8 mouse cellular contexts compared by ENCODE assay signal in the genomic region with DNA sequence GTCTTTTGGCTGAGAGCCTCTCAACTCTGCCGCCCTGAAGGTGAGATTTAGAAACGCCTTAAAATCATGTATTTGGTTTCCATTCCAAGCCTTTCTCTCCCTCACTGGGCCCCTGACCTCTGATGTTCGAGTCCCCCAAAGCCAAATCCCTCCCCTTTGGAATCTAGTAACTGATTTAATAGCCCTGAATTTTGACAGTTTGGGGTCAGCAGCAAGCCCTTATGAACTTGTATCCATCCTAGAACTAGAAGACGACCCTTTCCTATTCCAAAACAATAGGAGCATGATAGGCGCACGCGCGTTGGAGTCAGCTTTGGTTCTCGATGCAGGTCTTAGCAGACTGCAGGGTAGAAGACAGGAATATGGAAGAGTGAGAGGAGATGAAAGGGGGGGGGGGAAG. TPM values are rescaled to one million over a fixed set of nuclear protein-coding genes. Genes with fewer than 3 reads are reported as not detected.
DNase-seq lines count a peak whose midpoint lies in the region; ATAC-seq and TF ChIP-seq lines count a peak whose summit lies in the region.

No protein-coding gene starts in this region.

- H3K27ac ChIP-seq in embryonic facial prominence, embryonic 12.5 days, result peak overlapping the region; percentile 89
- peak overlapping the region; percentile 88 for H3K27ac ChIP-seq in intestine, postnatal 0 days (ENCODE audit: low read depth, low read length)
- peak overlapping the region; percentile 94 for H3K27ac ChIP-seq in lung, embryonic 14.5 days (ENCODE audit: low read depth)

- H3K9me3 ChIP-seq in embryonic facial prominence, embryonic 12.5 days, result no peaks in the 10 kb centered on the region
- H3K9me3 ChIP-seq in intestine, postnatal 0 days (ENCODE audit: control insufficient read depth), result no peaks in the 10 kb centered on the region
- no peaks in the 10 kb centered on the region for H3K9me3 ChIP-seq in lung, embryonic 14.5 days (ENCODE audit: low read depth, low read length)

- H3K27me3 ChIP-seq in embryonic facial prominence, embryonic 12.5 days, result no peaks in the 10 kb centered on the region
- H3K27me3 ChIP-seq in intestine, postnatal 0 days (replicated peaks; ENCODE audit: control insufficient read depth, insufficient read depth, low read length), result no peaks in the 10 kb centered on the region
- H3K27me3 ChIP-seq in lung, embryonic 14.5 days (ENCODE audit: insufficient read depth, low read length), result no peaks in the 10 kb centered on the region

- no peak for ATAC-seq in CD4-positive, CD25-positive, alpha-beta regulatory T cell, adult 4 months
- peak; percentile 58 for ATAC-seq in embryonic facial prominence, embryonic 12.5 days (ENCODE audit: insufficient number of reproducible peaks, insufficient read depth, low FRiP score, low TSS enrichment)
- ATAC-seq in intestine, postnatal 0 days, result peak; percentile 15
- peak; percentile 44 for ATAC-seq in lung, embryonic 14.5 days (ENCODE audit: insufficient read depth)
- ATAC-seq in activated CD4-positive, CD25-positive, alpha-beta regulatory T cell, adult 4 months, result no peak

- peak overlapping the region; percentile 52 for H3K4me3 ChIP-seq in embryonic facial prominence, embryonic 12.5 days
- H3K4me3 ChIP-seq in intestine, postnatal 0 days (ENCODE audit: low read depth, low read length), result peak overlapping the region; percentile 44
- peak overlapping the region; percentile 50 for H3K4me3 ChIP-seq in lung, embryonic 14.5 days (ENCODE audit: low read depth, low read length)

- H3K4me1 ChIP-seq in embryonic facial prominence, embryonic 12.5 days, result peaks cover 9% of the 10 kb centered on the region
- peaks cover 10% of the 10 kb centered on the region for H3K4me1 ChIP-seq in intestine, postnatal 0 days (replicated peaks; ENCODE audit: control insufficient read depth, insufficient read depth, low read length)
- H3K4me1 ChIP-seq in lung, embryonic 14.5 days (ENCODE audit: insufficient read depth), result peaks cover 12% of the 10 kb centered on the region; the same call in 1 of the 2 replicates

- H3K36me3 ChIP-seq in embryonic facial prominence, embryonic 12.5 days, result no peaks in the 10 kb centered on the region
- H3K36me3 ChIP-seq in intestine, postnatal 0 days (ENCODE audit: control insufficient read depth, insufficient read depth), result no peaks in the 10 kb centered on the region
- no peaks in the 10 kb centered on the region for H3K36me3 ChIP-seq in lung, embryonic 14.5 days (ENCODE audit: insufficient read depth)

- peak overlapping the region; percentile 40; the same call in 1 of the 2 replicates for H3K9ac ChIP-seq in embryonic facial prominence, embryonic 12.5 days
- no peak overlapping the region for H3K9ac ChIP-seq in intestine, postnatal 0 days (ENCODE audit: low read depth, low read length)
- peak overlapping the region; percentile 30 for H3K9ac ChIP-seq in lung, embryonic 14.5 days

- DNase-seq in CD4-positive, CD25-positive, alpha-beta regulatory T cell, adult 2 months (ENCODE audit: low read depth, low spot score), result peak; percentile 6
- DNase-seq in 3T3-L1 (ENCODE audit: low read depth, low spot score), result peak; percentile 66
- peak; percentile 73 for DNase-seq in lung, embryonic 14.5 days
- DNase-seq in retina, postnatal 1 day, result peak; percentile 69

- H3K4me2 ChIP-seq in embryonic facial prominence, embryonic 12.5 days (replicated peaks), result peak overlapping the region; percentile 74
- H3K4me2 ChIP-seq in intestine, postnatal 0 days (replicated peaks; ENCODE audit: low read depth), result peak overlapping the region; percentile 84
- H3K4me2 ChIP-seq in lung, embryonic 14.5 days, result peak overlapping the region; percentile 85

- 3% methylated on average over 9 of the region's 9 CpGs for WGBS in embryonic facial prominence, embryonic 12.5 days
- WGBS in intestine, postnatal 0 days, result 6% methylated on average over 9 of the region's 9 CpGs
- 1% methylated on average over 9 of the region's 9 CpGs for WGBS in lung, embryonic 14.5 days

- no peak for TF ChIP-seq CTCF in intestine, postnatal 0 days (IDR thresholded peaks at IDR 0.05; ENCODE audit: low read depth)
- no peak for TF ChIP-seq CTCF in lung, embryonic 14.5 days (IDR thresholded peaks at IDR 0.05; ENCODE audit: low read depth)

RNA-seq across cellular contexts. Expression of gene Insr, which starts 58.9 kb away (rescaled TPM):
- 10 to 100 TPM; 10.6 to 12.0 TPM for polyA plus RNA-seq in CD4-positive, CD25-positive, alpha-beta regulatory T cell, adult 4 months (2017; shearing (Covaris generic))
- polyA plus RNA-seq in embryonic facial prominence, embryonic 12.5 days (2016; fragmentation: Nextera tagmentation; extraction: Ambion mirVana), result 38.1 and 39.6 TPM in 2 replicates
- polyA plus RNA-seq in intestine, postnatal 0 days (2015; fragmentation: Nextera tagmentation; extraction: Ambion mirVana), result 20.7 and 21.3 TPM in 2 replicates
- polyA plus RNA-seq in lung, embryonic 14.5 days (2014; fragmentation: Nextera tagmentation; extraction: Ambion mirVana), result 35.5 and 39.4 TPM in 2 replicates
- 1 to 10 TPM; 5.9 to 7.4 TPM for polyA plus RNA-seq in activated CD4-positive, CD25-positive, alpha-beta regulatory T cell, adult 4 months (2017; shearing (Covaris generic))

Comparison
In these comparisons a context has a peak if more than half of its experiments do, and no peak if none do; other contexts are left out.
1. DNase-seq: peak in every context shown above with its lines; median percentile 73 in lung, embryonic 14.5 days; 69 in retina, postnatal 1 day; 66 in 3T3-L1; 6 in CD4-positive, CD25-positive, alpha-beta regulatory T cell, adult 2 months.
2. ATAC-seq: peak in embryonic facial prominence, embryonic 12.5 days (single experiment), intestine, postnatal 0 days (single experiment) and lung, embryonic 14.5 days (single experiment); none in CD4-positive, CD25-positive, alpha-beta regulatory T cell, adult 4 months (single experiment) and activated CD4-positive, CD25-positive, alpha-beta regulatory T cell, adult 4 months (single experiment).
3. Peak in every context shown above with its lines, with median percentiles within 50 percentile points of each other: H3K27ac ChIP-seq, H3K4me2 ChIP-seq and H3K4me3 ChIP-seq.